Mouse (Mus musculus) intestine, postnatal 0 days (tissue): ENCODE results near the gene Dapk3. TPM values are rescaled to one million over a fixed set of nuclear protein-coding genes. Genes with fewer than 3 reads are reported as not detected.
A peak's percentile ranks its signal among the peaks of the same experiment; 100 is the strongest.
"Not testable (repeated sequence)": the region's sequence is repeated elsewhere in the genome, so short reads cannot be mapped to it uniquely, and the experiment has no call there.

ENCODE experiments used
- ATAC-seq: fragments of 200-750 bp; cut with Nextera tagmentation; 2 replicates; pipeline ENCODE4 v1.8.0; 2017; ENCODE audit warnings: mild to moderate bottlenecking, moderate TSS enrichment, moderate library complexity
- H3K27ac ChIP-seq: fragments of 300-500 bp; sonication (generic); 2 replicates; pipeline ENCODE4 v1.5.1; 2014; ENCODE audit warnings: mild to moderate bottlenecking, low read depth, low read length, moderate library complexity
- H3K27me3 ChIP-seq: fragments of 300-500 bp; sonication (generic); replicated peaks from 2 replicates; pipeline ENCODE4 v1.6.1; 2014; ENCODE audit warnings: low read length, mixed read lengths; ENCODE audit not compliant: control insufficient read depth, insufficient read depth
- H3K36me3 ChIP-seq: fragments of 300-500 bp; sonication (generic); 2 replicates; pipeline ENCODE4 v1.6.1; 2014; ENCODE audit warnings: mild to moderate bottlenecking, moderate library complexity; ENCODE audit not compliant: control insufficient read depth, insufficient read depth
- H3K4me1 ChIP-seq: fragments of 300-500 bp; sonication (generic); replicated peaks from 2 replicates; pipeline ENCODE4 v1.6.1; 2014; ENCODE audit warnings: antibody characterized with exemption, low read length, mixed read lengths; ENCODE audit not compliant: control insufficient read depth, insufficient read depth
- H3K4me2 ChIP-seq: fragments of 300-500 bp; sonication (generic); replicated peaks from 2 replicates; pipeline ENCODE4 v1.6.1; 2014; ENCODE audit warnings: low read depth, mild to moderate bottlenecking, moderate library complexity
- H3K4me3 ChIP-seq: fragments of 300-500 bp; sonication (generic); 2 replicates; pipeline ENCODE4 v1.5.1; 2014; ENCODE audit warnings: low read depth, low read length
- H3K9ac ChIP-seq: fragments of 300-500 bp; sonication (generic); 2 replicates; pipeline ENCODE4 v1.6.1; 2014; ENCODE audit warnings: mild to moderate bottlenecking, low read depth, low read length
- H3K9me3 ChIP-seq: fragments of 300-500 bp; sonication (generic); 2 replicates; pipeline ENCODE4 v1.6.1; 2016; ENCODE audit warnings: mixed run types; ENCODE audit not compliant: control insufficient read depth
- CTCF ChIP-seq: sonication (generic); IDR thresholded peaks from 2 replicates; pipeline ENCODE4 v1.5.1; 2016; ENCODE audit warnings: low read depth, mild to moderate bottlenecking, control low read depth, antibody characterized with exemption, moderate library complexity
- WGBS: fragments of 180-500 bp; shearing (Covaris S2); extraction: QIAGEN DNeasy Blood & Tissue Kit; methylation state at CpG from one replicate; pipeline ENCODE4 v1.1.7; 2014; 5-methylcytosine and 5-hydroxymethylcytosine counted together
- polyA plus RNA-seq: library from polyadenylated mRNA; unstranded; fragments of >200 nt; fragmentation: Nextera tagmentation; extraction: Ambion mirVana; gene quantifications from 2 replicates; pipeline ENCODE4 v1.2.1, GENCODE M21; 2015

The Dapk3 gene
- polyA plus RNA-seq, 1 experiment from 2014 or later: 53.4 TPM

- Histone ChIP-seq H3K27me3 (no peaks in the 10 kb centered on the region), H3K9me3 (no peaks in the 10 kb centered on the region), H3K4me2 (peak overlapping the region; percentile 88), H3K9ac (peak overlapping the region; percentile 5; the same call in 1 of the 2 replicates), H3K36me3 (peaks cover 3% of the 10 kb centered on the region; the same call in 1 of the 2 replicates), H3K4me3 (peak overlapping the region; percentile 40), H3K4me1 (0 out of 2 replicates have a peak, but pooled peaks cover 4% of the 10 kb centered on the region), H3K27ac (peak overlapping the region; percentile 77)
- WGBS: 1% methylated on average over 29 of the region's 29 CpGs
- TF ChIP-seq CTCF: no peak
- ATAC-seq: peak; percentile 20; the same call in 1 of the 2 replicates
These were observed 14.1 kb upstream of the Dapk3 start for GRCm38 (mm10) chr10:81168521-81169244.

GRCm38 (mm10) chr10:81169411-81169900 lies 13.3 kb upstream of the Dapk3 start:
- not testable (repeated sequence) for H3K9me3 ChIP-seq, H3K36me3 ChIP-seq, H3K27me3 ChIP-seq, H3K4me1 ChIP-seq, H3K9ac ChIP-seq, H3K4me3 ChIP-seq
- H3K27ac ChIP-seq: peak overlapping the region; percentile 54; the same call in 1 of the 2 replicates
- ATAC-seq: peak; percentile 40; the same call in 1 of the 2 replicates
- peak overlapping the region; percentile 35 for H3K4me2 ChIP-seq
- 26% methylated on average over 9 of the region's 14 CpGs for WGBS

- Histone ChIP-seq H3K4me2 (peak overlapping the region; percentile 51), H3K4me3 (no peak overlapping the region), H3K9me3 (no peaks in the 10 kb centered on the region), H3K27me3 (no peaks in the 10 kb centered on the region), H3K36me3 (peaks cover 7% of the 10 kb centered on the region), H3K27ac (peak overlapping the region; percentile 31; the same call in 1 of the 2 replicates), H3K9ac (0 out of 2 replicates have a peak overlapping the region, but pooled peaks have one; percentile 8), H3K4me1 (0 out of 2 replicates have a peak, but pooled peaks cover 2% of the 10 kb centered on the region)
- no peak for ATAC-seq
- peak; percentile 95 for TF ChIP-seq CTCF
- WGBS: 7% methylated on average over 21 of the region's 21 CpGs
These were observed 9.7 kb upstream of the Dapk3 start for GRCm38 (mm10) chr10:81173132-81173531.

- Histone ChIP-seq H3K27me3 (no peaks in the 10 kb centered on the region), H3K9me3 (no peaks in the 10 kb centered on the region), H3K4me1 (no peaks in the 10 kb centered on the region), H3K27ac (no peak overlapping the region), H3K36me3 (peaks cover 24% of the 10 kb centered on the region), H3K4me2 (peak overlapping the region; percentile 41), H3K9ac (no peak overlapping the region), H3K4me3 (peak overlapping the region; percentile 4; the same call in 1 of the 2 replicates)
- TF ChIP-seq CTCF: peak; percentile 98
- 6% methylated on average over 29 of the region's 29 CpGs for WGBS
- peak; percentile 17; the same call in 1 of the 2 replicates for ATAC-seq
These were observed 8.0 kb upstream of the Dapk3 start for GRCm38 (mm10) chr10:81174617-81175344.

GRCm38 (mm10) chr10:81175345-81175701 lies 7.5 kb upstream of the Dapk3 start:
- Histone ChIP-seq H3K4me2 (peak overlapping the region; percentile 41), H3K27ac (peak overlapping the region; percentile 11; the same call in 1 of the 2 replicates), H3K36me3 (peaks cover 29% of the 10 kb centered on the region), H3K4me3 (0 out of 2 replicates have a peak overlapping the region, but pooled peaks have one; percentile 4)
- 4% methylated on average over 4 of the region's 4 CpGs for WGBS
- H3K27me3 ChIP-seq, H3K4me1 ChIP-seq, H3K9ac ChIP-seq, ATAC-seq, H3K9me3 ChIP-seq: not testable (repeated sequence)

- H3K4me2 ChIP-seq: peak overlapping the region; percentile 75
- no peaks in the 10 kb centered on the region for H3K9me3 ChIP-seq
- WGBS: 1% methylated on average over 13 of the region's 13 CpGs
- peak; percentile 1; the same call in 1 of the 2 replicates for ATAC-seq
- no peaks in the 10 kb centered on the region for H3K27me3 ChIP-seq
- H3K36me3 ChIP-seq: peaks cover 36% of the 10 kb centered on the region
- TF ChIP-seq CTCF: no peak
- no peaks in the 10 kb centered on the region for H3K4me1 ChIP-seq
- peak overlapping the region; percentile 90 for H3K4me3 ChIP-seq
- peak overlapping the region; percentile 50; the same call in 1 of the 2 replicates for H3K27ac ChIP-seq
- no peak overlapping the region for H3K9ac ChIP-seq
These were observed 6.8 kb upstream of the Dapk3 start for GRCm38 (mm10) chr10:81175936-81176465.
